Comparison of ENCODE assay signal across 9 mouse cellular contexts in genomic region chr10:79555238-79555724, GRCm38 (mm10). TPM values are rescaled to one million over a fixed set of nuclear protein-coding genes. Genes with fewer than 3 reads are reported as not detected.
DNase-seq lines count a peak whose midpoint lies in the region; ATAC-seq and TF ChIP-seq lines count a peak whose summit lies in the region.
"Had no signal": no experiment of that assay in that cellular context is flagged by ENCODE, and none has a peak within 500 bp of the region (broad histone marks: within the 10 kb centered on the region; RNA-seq: fewer than 3 reads in every experiment).

No protein-coding gene starts in this region.

- peak; percentile 10 for DNase-seq in kidney, postnatal 10 days
- no peak for DNase-seq in kidney, postnatal 36 days
- DNase-seq in embryonic facial prominence, embryonic 11.5 days (ENCODE audit: low spot score), result no peak
- no peak for DNase-seq in hindbrain, postnatal 0 days (ENCODE audit: low spot score)
- no peak for DNase-seq in layer of hippocampus, adult 9-10 months (ENCODE audit: low spot score)
- no peak for DNase-seq in right cerebral cortex, postnatal 25 days

- no peaks in the 10 kb centered on the region for H3K27me3 ChIP-seq in embryonic facial prominence, embryonic 11.5 days (ENCODE audit: control insufficient read depth, insufficient read depth, low read length)
- H3K27me3 ChIP-seq in hindbrain, postnatal 0 days (ENCODE audit: insufficient read depth, low read length), result no peaks in the 10 kb centered on the region

- no peak overlapping the region for H3K27ac ChIP-seq in embryonic facial prominence, embryonic 11.5 days (replicated peaks; ENCODE audit: low read depth, low read length)
- H3K27ac ChIP-seq in hindbrain, postnatal 0 days, result 0 out of 2 replicates have a peak overlapping the region, but pooled peaks have one; percentile 45

- H3K4me3 ChIP-seq in embryonic facial prominence, embryonic 11.5 days (ENCODE audit: low read depth, low read length), result peak overlapping the region; percentile 74
- H3K4me3 ChIP-seq in hindbrain, postnatal 0 days (ENCODE audit: low read length), result peak overlapping the region; percentile 90

- H3K9ac ChIP-seq in embryonic facial prominence, embryonic 11.5 days (replicated peaks; ENCODE audit: low read length), result peak overlapping the region; percentile 84
- H3K9ac ChIP-seq in hindbrain, postnatal 0 days (replicated peaks; ENCODE audit: low read length), result peak overlapping the region; percentile 81

- peak overlapping the region; percentile 72 for H3K4me2 ChIP-seq in embryonic facial prominence, embryonic 11.5 days (ENCODE audit: low read depth, low read length)
- peak overlapping the region; percentile 94 for H3K4me2 ChIP-seq in hindbrain, postnatal 0 days (ENCODE audit: low read depth, low read length)

- 24% methylated on average over 7 of the region's 7 CpGs for WGBS in embryonic facial prominence, embryonic 11.5 days
- WGBS in hindbrain, postnatal 0 days, result 27% methylated on average over 7 of the region's 7 CpGs

- H3K4me1 ChIP-seq in embryonic facial prominence, embryonic 11.5 days (ENCODE audit: control insufficient read depth, insufficient read depth, low read length), result no peaks in the 10 kb centered on the region
- H3K4me1 ChIP-seq in hindbrain, postnatal 0 days (ENCODE audit: insufficient read depth, low read length), result peaks cover 22% of the 10 kb centered on the region

- no peak; the same call in none of the 2 replicates for ATAC-seq in embryonic facial prominence, embryonic 11.5 days (replicated peaks; ENCODE audit: insufficient number of reproducible peaks, low FRiP score, low TSS enrichment, low read depth)
- ATAC-seq in hindbrain, postnatal 0 days, result peak; percentile 35; the same call in 1 of the 2 replicates
- 0 out of 2 replicates have a peak, but pooled peaks have one; percentile 12 for ATAC-seq in monocyte, adult 5-6 weeks (replicated peaks; ENCODE audit: insufficient number of reproducible peaks, low FRiP score, low TSS enrichment, poor library complexity, severe bottlenecking)
- no peak for ATAC-seq in granulocyte monocyte progenitor cell, adult 5-6 weeks (replicated peaks; ENCODE audit: poor library complexity, severe bottlenecking)

- no peaks in the 10 kb centered on the region for H3K9me3 ChIP-seq in embryonic facial prominence, embryonic 11.5 days (replicated peaks; ENCODE audit: control insufficient read depth, low read length)
- H3K9me3 ChIP-seq in hindbrain, postnatal 0 days (ENCODE audit: low read length), result no peaks in the 10 kb centered on the region

- no peaks in the 10 kb centered on the region for H3K36me3 ChIP-seq in embryonic facial prominence, embryonic 11.5 days (replicated peaks; ENCODE audit: control insufficient read depth, insufficient read depth, low read depth, low read length)
- 0 out of 2 replicates have a peak, but pooled peaks cover 1% of the 10 kb centered on the region for H3K36me3 ChIP-seq in hindbrain, postnatal 0 days (ENCODE audit: insufficient read depth, low read length)

- no peak for TF ChIP-seq CTCF in hindbrain, postnatal 0 days (IDR thresholded peaks at IDR 0.05; ENCODE audit: low read depth)

RNA-seq across cellular contexts. Expression of gene Mier2, which starts 0.3 kb away (rescaled TPM):
- polyA plus RNA-seq in embryonic facial prominence, embryonic 11.5 days (2014; fragmentation: Nextera tagmentation; extraction: Ambion mirVana), result 39.4 and 41.7 TPM in 2 replicates
- total RNA-seq in hindbrain, postnatal 0 days (2014; rRNA removed), result 115 and 126 TPM in 2 replicates
- polyA plus RNA-seq in hindbrain, postnatal 0 days (2015; fragmentation: Nextera tagmentation; extraction: Ambion mirVana), result 36.3 and 37.5 TPM in 2 replicates
- 10.0 to 20.6 TPM (median 14.6 TPM) in 3 replicates for total RNA-seq in monocyte, adult 5-6 weeks (2017)
- 24.4 and 24.8 TPM in 2 replicates for total RNA-seq in granulocyte monocyte progenitor cell, adult 5-6 weeks (2014; fragmentation: Nextera tagmentation)
- 10.8 and 16.8 TPM in 2 replicates for total RNA-seq in granulocyte monocyte progenitor cell, adult 5-6 weeks (2017)

RNA-seq across cellular contexts. Expression of gene Plpp2, which starts 21.7 kb away (rescaled TPM):
- polyA plus RNA-seq in embryonic facial prominence, embryonic 11.5 days (2014; fragmentation: Nextera tagmentation; extraction: Ambion mirVana), result 13.3 and 17.9 TPM in 2 replicates
- 30.3 and 38.0 TPM in 2 replicates for total RNA-seq in hindbrain, postnatal 0 days (2014; rRNA removed)
- polyA plus RNA-seq in hindbrain, postnatal 0 days (2015; fragmentation: Nextera tagmentation; extraction: Ambion mirVana), result 16.9 and 17.7 TPM in 2 replicates
- total RNA-seq in monocyte, adult 5-6 weeks (2017), result 3.1 to 4.3 TPM (median 3.3 TPM) in 3 replicates
- total RNA-seq in granulocyte monocyte progenitor cell, adult 5-6 weeks (2014; fragmentation: Nextera tagmentation), result 13.9 and 14.8 TPM in 2 replicates
- 5.3 and 7.9 TPM in 2 replicates for total RNA-seq in granulocyte monocyte progenitor cell, adult 5-6 weeks (2017)

RNA-seq across cellular contexts. Expression of gene Theg, which starts 31.9 kb away (rescaled TPM):
- not detected in 2 replicates for polyA plus RNA-seq in embryonic facial prominence, embryonic 11.5 days (2014; fragmentation: Nextera tagmentation; extraction: Ambion mirVana)
- total RNA-seq in hindbrain, postnatal 0 days (2014; rRNA removed), result not detected in 2 replicates
- not detected in 2 replicates for polyA plus RNA-seq in hindbrain, postnatal 0 days (2015; fragmentation: Nextera tagmentation; extraction: Ambion mirVana)
- total RNA-seq in monocyte, adult 5-6 weeks (2017), result not detected in 3 replicates
- total RNA-seq in granulocyte monocyte progenitor cell, adult 5-6 weeks (2014; fragmentation: Nextera tagmentation), result not detected in 2 replicates
- total RNA-seq in granulocyte monocyte progenitor cell, adult 5-6 weeks (2017), result not detected in 2 replicates
- total RNA-seq: adrenal gland, adult 18-20 months had no signal

RNA-seq across cellular contexts. Expression of gene C2cd4c, which starts 58.5 kb away (rescaled TPM):
- 0.04 TPM in 2 replicates for polyA plus RNA-seq in embryonic facial prominence, embryonic 11.5 days (2014; fragmentation: Nextera tagmentation; extraction: Ambion mirVana)
- total RNA-seq in hindbrain, postnatal 0 days (2014; rRNA removed), result 31.9 and 37.6 TPM in 2 replicates
- polyA plus RNA-seq in hindbrain, postnatal 0 days (2015; fragmentation: Nextera tagmentation; extraction: Ambion mirVana), result 1.0 and 1.1 TPM in 2 replicates
- not detected in 3 replicates for total RNA-seq in monocyte, adult 5-6 weeks (2017)
- not detected in 2 replicates for total RNA-seq in granulocyte monocyte progenitor cell, adult 5-6 weeks (2014; fragmentation: Nextera tagmentation)
- total RNA-seq in granulocyte monocyte progenitor cell, adult 5-6 weeks (2017), result not detected in 2 replicates

Comparison
In these comparisons a context has a peak if more than half of its experiments do, and no peak if none do; other contexts are left out.
1. ATAC-seq: peak in hindbrain, postnatal 0 days (single experiment) and monocyte, adult 5-6 weeks (single experiment); none in embryonic facial prominence, embryonic 11.5 days (single experiment) and granulocyte monocyte progenitor cell, adult 5-6 weeks (single experiment).